Mouse (Mus musculus) heart, embryonic 10.5 days (tissue): ENCODE results near the gene Chrna4. TPM values are rescaled to one million over a fixed set of nuclear protein-coding genes. Genes with fewer than 3 reads are reported as not detected.

Experiments
- DNase-seq: peaks from one replicate; pipeline ENCODE4 v3.0.0-alpha.2; 2017; ENCODE audit warnings: low spot score
- H3K27ac ChIP-seq: fragments of 300-500 bp; sonication (generic); 2 replicates; pipeline ENCODE4 v1.5.1; 2016; ENCODE audit warnings: mild to moderate bottlenecking
- H3K27me3 ChIP-seq: fragments of 300-500 bp; sonication (generic); 2 replicates; pipeline ENCODE4 v1.6.1; 2016; ENCODE audit warnings: mild to moderate bottlenecking; ENCODE audit not compliant: poor library complexity, insufficient read depth, severe bottlenecking
- H3K36me3 ChIP-seq: fragments of 300-500 bp; sonication (generic); 2 replicates; pipeline ENCODE4 v1.6.1; 2016; ENCODE audit warnings: mild to moderate bottlenecking, moderate library complexity
- H3K4me1 ChIP-seq: fragments of 300-500 bp; sonication (generic); 2 replicates; pipeline ENCODE4 v1.6.1; 2016; ENCODE audit warnings: mild to moderate bottlenecking
- H3K4me3 ChIP-seq: fragments of 300-500 bp; sonication (generic); 2 replicates; pipeline ENCODE4 v1.5.1; 2016; ENCODE audit warnings: mild to moderate bottlenecking, moderate library complexity
- H3K9me3 ChIP-seq: fragments of 300-500 bp; sonication (generic); 2 replicates; pipeline ENCODE4 v1.6.1; 2016; ENCODE audit warnings: mild to moderate bottlenecking, moderate library complexity
- WGBS: fragments of 180-500 bp; shearing (Covaris S2); methylation state at CpG from one replicate; pipeline ENCODE4 v1.1.7; 2016; 5-methylcytosine and 5-hydroxymethylcytosine counted together
- polyA plus RNA-seq: library from polyadenylated mRNA; unstranded; fragments of >200 nt; fragmentation: Nextera tagmentation; extraction: Ambion mirVana; gene quantifications from 2 replicates; pipeline ENCODE4 v1.2.1, GENCODE M21; 2016

Chrna4 gene
- polyA plus RNA-seq, 1 experiment from 2014 or later, result 1.3 TPM

DNA sequence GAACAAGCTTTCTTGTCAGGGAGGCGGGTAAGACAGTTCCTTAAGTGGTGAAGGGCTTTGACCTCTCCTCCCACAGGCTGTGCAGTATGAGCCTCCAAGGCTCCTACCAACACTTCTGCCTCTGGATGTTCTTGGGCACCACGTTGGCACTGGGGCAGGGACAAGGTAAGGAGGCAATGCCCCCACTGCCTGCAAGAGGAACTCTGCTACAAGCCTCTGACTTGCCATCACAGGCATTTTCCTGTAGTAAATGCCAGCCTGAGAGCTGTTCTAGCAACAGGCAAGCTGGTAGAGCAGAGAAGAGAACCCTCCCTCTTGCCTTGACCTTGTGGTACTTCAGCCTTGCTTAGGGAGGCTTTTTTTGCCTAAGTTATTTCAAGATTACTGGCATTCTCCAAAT, 56.9 kb downstream of the Chrna4 start, which contains the start of gene Col20a1:
Gene Col20a1, plus strand, starts transcription at position 87 of the 400 bp plus-strand sequence.
- H3K4me1 ChIP-seq, result peaks cover 22% of the 10 kb centered on the region
- peak within 1 kb of the TSS; percentile 59 for H3K27ac ChIP-seq
- H3K9me3 ChIP-seq, result no peaks in the 10 kb centered on the region
- no peak for DNase-seq
- peaks cover 19% of the 10 kb centered on the region for H3K36me3 ChIP-seq
- 58% methylated on average over 2 of the region's 2 CpGs for WGBS
- H3K27me3 ChIP-seq, result no peaks in the 10 kb centered on the region
- no peak within 1 kb of the TSS for H3K4me3 ChIP-seq

GRCm38 (mm10) chr2:180985635-180986034, 57.7 kb downstream of the Chrna4 start:
- Histone ChIP-seq H3K27ac (no peak overlapping the region), H3K27me3 (no peaks in the 10 kb centered on the region), H3K4me1 (peaks cover 22% of the 10 kb centered on the region), H3K9me3 (no peaks in the 10 kb centered on the region), H3K36me3 (peaks cover 28% of the 10 kb centered on the region), H3K4me3 (no peak overlapping the region)
- 88% methylated on average over 2 of the region's 2 CpGs for WGBS
- no peak for DNase-seq

- no peak overlapping the region for H3K4me3 ChIP-seq
- H3K27ac ChIP-seq, result no peak overlapping the region
- 0 out of 2 replicates have a peak, but pooled peaks cover 2% of the 10 kb centered on the region for H3K4me1 ChIP-seq
- H3K27me3 ChIP-seq, result no peaks in the 10 kb centered on the region
- H3K36me3 ChIP-seq, result peaks cover 73% of the 10 kb centered on the region
- 93% methylated on average over 6 of the region's 6 CpGs for WGBS
- no peaks in the 10 kb centered on the region for H3K9me3 ChIP-seq
- no peak for DNase-seq
Observed at GRCm38 (mm10) chr2:180981133-180981532, 62.2 kb downstream of the Chrna4 start.

Other genes starting within 250 kb of the Chrna4 start
- 42.3 and 43.9 TPM in 2 replicates for gene Ythdf1, start 122.6 kb downstream of the Chrna4 start, polyA plus RNA-seq
- 0.09 TPM in 1 of 2 replicates, not detected in the other for gene Birc7, start 114.5 kb downstream of the Chrna4 start, polyA plus RNA-seq
- 19.3 and 24.4 TPM in 2 replicates for gene Nkain4, start 88.8 kb downstream of the Chrna4 start, polyA plus RNA-seq
- gene Arfgap1, start 76.3 kb downstream of the Chrna4 start, polyA plus RNA-seq, result 101 and 104 TPM in 2 replicates
- 0.11 and 0.20 TPM in 2 replicates for gene Col20a1, start 57.0 kb downstream of the Chrna4 start, polyA plus RNA-seq
- gene Kcnq2, start 91.8 kb upstream of the Chrna4 start, polyA plus RNA-seq, result 0.07 and 0.50 TPM in 2 replicates
- gene Eef1a2, start 113.5 kb upstream of the Chrna4 start, polyA plus RNA-seq, result 0.95 and 2.6 TPM in 2 replicates
- 172 and 240 TPM in 2 replicates for gene Ppdpf, start 143.7 kb upstream of the Chrna4 start, polyA plus RNA-seq
- not detected in 2 replicates for gene Ptk6, start 159.2 kb upstream of the Chrna4 start, polyA plus RNA-seq
- 0.11 and 0.79 TPM in 2 replicates for gene Srms, start 169.6 kb upstream of the Chrna4 start, polyA plus RNA-seq
- not detected in 2 replicates for gene Fndc11, start 176.5 kb upstream of the Chrna4 start, polyA plus RNA-seq
- 1.1 and 1.3 TPM in 2 replicates for gene Helz2, start 198.5 kb upstream of the Chrna4 start, polyA plus RNA-seq
- 13.1 and 13.2 TPM in 2 replicates for gene Gmeb2, start 244.5 kb upstream of the Chrna4 start, polyA plus RNA-seq